Mouse (Mus musculus) kidney, adult 18-20 months (tissue): ENCODE measurements around the gene Dpep1.
"Not testable (repeated sequence)": the region's sequence is repeated elsewhere in the genome, so short reads cannot be mapped to it uniquely, and the experiment has no call there.

Experiments used
- DNase-seq: peaks from one replicate; pipeline ENCODE4 v3.0.0; 2021

Dpep1 gene

GRCm38 (mm10) chr8:123212321-123213117, 26.5 kb downstream of the Dpep1 start, which contains the start of the genes Chmp1a and Spata33:
Gene Chmp1a (minus strand): TSS chr8:123212763.
Gene Spata33 (plus strand): TSS chr8:123212832.
- DNase-seq: peak; percentile 94

GRCm38 (mm10) chr8:123213118-123213772, 27.2 kb downstream of the Dpep1 start:
- DNase-seq: no peak

GRCm38 (mm10) chr8:123215430-123215829, 29.4 kb downstream of the Dpep1 start:
- no peak for DNase-seq

GRCm38 (mm10) chr8:123220917-123221316, 34.9 kb downstream of the Dpep1 start:
- DNase-seq: no peak

- DNase-seq: peak; percentile 96
Measured at GRCm38 (mm10) chr8:123224278-123225266, 38.5 kb downstream of the Dpep1 start, which contains the start of gene Cdk10. Gene Cdk10 (plus strand): TSS chr8:123224842.

- DNase-seq: no peak
Measured at GRCm38 (mm10) chr8:123228416-123228815, 42.4 kb downstream of the Dpep1 start.

GRCm38 (mm10) chr8:123230326-123230725, 44.3 kb downstream of the Dpep1 start:
- DNase-seq: not testable (repeated sequence)

GRCm38 (mm10) chr8:123231742-123232141, 45.7 kb downstream of the Dpep1 start:
- no peak for DNase-seq

GRCm38 (mm10) chr8:123232553-123232952, 46.5 kb downstream of the Dpep1 start:
- DNase-seq: no peak

GRCm38 (mm10) chr8:123233300-123233699, 47.3 kb downstream of the Dpep1 start:
- no peak for DNase-seq

- no peak for DNase-seq
Measured at GRCm38 (mm10) chr8:123233760-123234159, 47.7 kb downstream of the Dpep1 start.

GRCm38 (mm10) chr8:123234918-123235519, 49.0 kb downstream of the Dpep1 start:
- DNase-seq: no peak

- DNase-seq: peak; percentile 94
Measured at GRCm38 (mm10) chr8:123235520-123236497, 49.8 kb downstream of the Dpep1 start, which contains the start of gene Spata2l. Gene Spata2l (minus strand): TSS chr8:123236233.

GRCm38 (mm10) chr8:123239398-123239797, 53.4 kb downstream of the Dpep1 start:
- no peak for DNase-seq

GRCm38 (mm10) chr8:123242107-123242923, 56.3 kb downstream of the Dpep1 start:
- no peak for DNase-seq

GRCm38 (mm10) chr8:123243053-123243452, 57.0 kb downstream of the Dpep1 start:
- DNase-seq: no peak

GRCm38 (mm10) chr8:123244382-123244781, 58.3 kb downstream of the Dpep1 start:
- peak; percentile 54 for DNase-seq

- DNase-seq: no peak
Measured at GRCm38 (mm10) chr8:123245543-123245942, 59.5 kb downstream of the Dpep1 start.

- no peak for DNase-seq
Measured at GRCm38 (mm10) chr8:123247748-123248147, 61.7 kb downstream of the Dpep1 start.

- DNase-seq: no peak
Measured at GRCm38 (mm10) chr8:123248596-123248995, 62.6 kb downstream of the Dpep1 start.
